Mouse (Mus musculus) kidney, adult 9 months (tissue): ENCODE measurements around the gene Tmem19.

Source experiments
- DNase-seq: peaks from one replicate; pipeline ENCODE4 v3.0.0; 2022

The Tmem19 gene

GRCm38 (mm10) chr10:115361840-115362622 is at the start of gene Tmem19:
Gene Tmem19 (minus strand): TSS chr10:115362501.
- peak; percentile 98 for DNase-seq

GRCm38 (mm10) chr10:115406393-115406792 is 44.1 kb upstream of the Tmem19 start:
- DNase-seq: peak; percentile 49

GRCm38 (mm10) chr10:115391896-115392295 is 29.6 kb upstream of the Tmem19 start:
- DNase-seq: no peak

- no peak for DNase-seq
Measured at GRCm38 (mm10) chr10:115391076-115391475, 28.8 kb upstream of the Tmem19 start.

DNA sequence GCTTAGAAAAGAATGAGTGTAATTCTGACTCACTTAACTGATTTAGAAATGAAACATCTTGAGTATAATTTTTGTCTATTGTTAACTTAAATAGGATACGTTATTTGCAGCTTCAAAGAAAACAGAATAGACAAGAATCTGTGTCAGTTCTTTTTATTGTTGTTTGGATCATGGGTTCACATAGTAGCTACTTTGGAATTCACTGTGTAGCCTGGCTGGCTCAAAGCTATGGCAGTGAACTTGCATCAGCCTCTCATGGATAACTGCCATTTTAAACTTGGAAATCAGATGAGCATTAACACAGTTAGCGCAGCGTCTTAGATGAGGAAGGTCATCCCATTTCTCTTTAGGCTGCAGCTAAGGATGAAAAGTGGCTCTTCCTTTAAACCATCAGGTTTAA is 25.6 kb upstream of the Tmem19 start:
- DNase-seq: no peak

DNA sequence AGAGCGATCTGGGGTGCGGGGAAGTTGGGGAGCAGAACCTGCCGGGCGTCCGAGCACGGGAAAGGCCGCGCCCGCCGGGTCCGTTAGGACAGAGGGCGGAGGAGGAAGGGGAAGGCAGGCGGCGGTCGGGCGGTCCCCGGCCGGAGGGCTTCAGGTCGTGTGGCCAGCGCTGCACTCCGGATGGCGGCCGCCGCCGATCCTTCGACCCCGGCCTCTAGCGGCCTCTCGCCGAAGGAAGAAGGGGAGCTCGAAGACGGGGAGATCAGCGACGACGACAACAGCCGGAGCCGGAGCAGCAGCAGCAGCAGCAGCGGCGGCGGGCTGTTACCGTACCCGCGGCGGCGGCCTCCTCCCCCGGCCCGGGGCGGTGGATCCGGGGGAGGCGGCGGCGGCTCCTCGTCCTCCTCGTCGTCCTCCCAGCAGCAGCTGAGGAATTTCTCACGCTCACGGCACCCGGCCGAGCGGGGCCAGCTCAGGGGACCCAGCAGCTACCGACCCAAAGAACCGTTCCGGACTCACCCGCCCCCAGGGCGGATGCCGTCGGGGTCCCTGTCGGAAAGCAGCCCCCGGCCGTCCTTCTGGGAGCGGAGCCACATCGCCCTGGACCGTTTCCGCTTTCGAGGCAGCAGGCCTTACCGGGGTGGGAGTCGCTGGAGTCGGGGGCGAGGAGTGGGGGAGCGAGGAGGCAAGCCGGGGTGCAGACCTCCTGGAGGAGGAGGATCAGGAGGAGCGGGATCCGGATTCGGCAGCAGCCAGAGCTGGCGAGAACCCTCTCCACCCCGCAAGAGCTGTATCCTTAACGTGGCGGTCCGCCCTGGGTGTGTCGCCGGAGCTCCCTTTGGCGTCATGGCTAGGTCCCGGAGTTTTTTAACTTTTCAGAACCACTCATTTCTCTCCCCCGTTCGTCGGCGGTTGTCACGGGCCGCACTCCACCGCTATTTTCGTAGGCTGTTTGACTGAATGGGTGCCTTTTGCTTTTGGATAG is 23.0 kb upstream of the Tmem19 start:
- peak; percentile 45 for DNase-seq

- DNase-seq: peak; percentile 99
Measured at GRCm38 (mm10) chr10:115384221-115385017, 22.1 kb upstream of the Tmem19 start, which contains the start of the genes Thap2 and Zfc3h1. Gene Thap2 (minus strand): TSS chr10:115384443. Gene Zfc3h1 (plus strand): TSS chr10:115384959.

- peak; percentile 24 for DNase-seq
Measured at GRCm38 (mm10) chr10:115383644-115384220, 21.4 kb upstream of the Tmem19 start.

DNA sequence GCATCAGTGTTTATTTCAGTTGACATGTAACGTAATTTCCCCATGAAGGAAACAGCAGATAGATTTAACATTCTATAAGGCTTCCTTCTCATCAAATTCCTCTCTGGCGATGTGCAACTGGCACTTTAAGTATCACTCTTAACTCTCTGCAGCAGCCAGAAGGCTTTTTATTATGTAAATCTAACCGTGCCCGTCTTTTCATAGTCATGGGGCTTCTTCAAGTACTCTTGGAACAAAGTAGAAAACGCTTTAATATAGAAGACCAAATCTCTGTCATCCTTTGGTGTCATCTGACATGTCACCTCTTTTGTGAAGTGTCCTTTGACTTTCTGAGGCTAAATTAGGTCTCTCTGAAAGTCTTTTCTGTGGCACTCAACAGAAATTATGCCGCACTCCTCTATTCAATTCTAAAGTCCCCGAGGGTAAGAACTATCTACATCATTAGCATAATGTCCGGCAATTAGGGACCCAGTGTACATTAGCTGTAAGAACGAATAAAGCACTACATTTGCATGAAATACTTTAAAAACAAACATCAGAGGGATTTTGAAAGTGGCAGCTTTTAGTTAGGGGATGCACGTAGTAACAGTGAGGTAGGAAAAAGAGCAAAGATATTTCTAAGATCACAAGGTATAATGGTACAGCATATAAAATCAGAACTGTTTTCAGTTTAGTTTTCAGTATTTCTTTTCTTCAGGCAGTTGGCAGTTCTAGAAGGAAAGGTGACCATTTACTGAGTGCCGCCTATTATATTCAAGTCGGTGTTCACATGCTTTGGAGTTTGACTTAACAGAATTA is 20.7 kb upstream of the Tmem19 start:
- no peak for DNase-seq

DNA sequence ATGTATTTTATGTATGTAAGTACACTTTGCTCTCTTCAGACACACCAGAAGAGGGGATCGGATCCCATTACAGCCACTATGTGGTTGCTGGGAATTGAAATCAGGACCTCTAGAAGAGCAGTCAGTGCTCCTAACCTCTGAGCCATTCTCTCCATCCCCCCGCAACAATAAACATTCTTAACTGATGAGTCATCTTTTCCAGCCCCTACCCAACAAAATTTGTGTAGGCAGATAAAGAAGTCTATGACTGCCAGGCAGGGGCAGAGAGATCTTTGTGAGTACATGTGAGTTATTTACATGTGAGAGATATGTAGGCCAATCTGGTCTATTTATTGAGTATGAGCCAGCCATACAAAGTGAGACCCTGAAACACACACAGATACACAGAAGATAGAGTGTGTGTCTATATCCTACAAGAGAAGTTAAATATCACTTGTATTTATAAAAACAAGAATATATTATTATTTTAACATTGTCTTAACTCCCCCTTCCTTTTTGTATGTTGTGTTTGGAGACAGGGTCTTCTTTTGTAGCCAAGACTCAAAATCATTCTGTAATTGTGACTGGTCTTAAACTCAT is 19.3 kb upstream of the Tmem19 start:
- DNase-seq: no peak

- no peak for DNase-seq
Measured at GRCm38 (mm10) chr10:115363151-115363550, 850 bp upstream of the Tmem19 start.

DNA sequence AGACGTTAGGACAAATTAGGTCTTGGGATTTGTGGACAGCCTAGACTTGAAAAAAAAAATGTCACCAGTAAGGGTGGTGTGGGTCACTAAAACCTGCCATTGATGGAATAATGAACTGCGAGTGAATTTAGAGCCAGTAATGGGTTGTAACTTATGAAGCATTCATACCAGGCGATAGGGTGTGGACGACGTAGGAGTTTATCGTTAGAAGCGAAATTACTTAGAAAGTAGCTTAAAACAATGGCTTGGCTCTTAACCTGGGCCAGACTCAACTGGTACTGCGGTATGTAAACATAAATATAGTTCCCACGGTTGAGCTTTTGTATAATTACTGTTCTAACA is 293 bp upstream of the Tmem19 start:
- no peak for DNase-seq

DNA sequence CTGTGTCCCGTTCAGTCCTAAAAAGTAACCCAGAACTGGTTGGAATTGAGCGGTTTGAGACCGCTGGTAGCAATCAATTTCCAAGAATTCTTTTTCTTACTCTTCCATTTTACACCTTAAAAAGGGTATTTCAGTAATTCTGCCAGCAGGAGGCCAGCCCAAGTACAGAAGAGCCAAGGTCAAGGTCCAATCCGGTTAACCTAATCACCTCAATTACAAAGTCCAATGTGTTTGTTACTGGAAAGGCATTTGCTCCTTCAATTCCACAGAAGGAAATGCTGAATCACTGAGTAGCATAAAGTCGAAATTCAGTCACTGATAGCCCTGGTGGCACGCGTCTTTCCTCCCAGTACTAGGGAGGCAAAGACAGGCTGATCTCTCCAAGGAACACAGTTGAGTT is 3.2 kb downstream of the Tmem19 start:
- DNase-seq: peak; percentile 92

- DNase-seq: peak; percentile 66
Measured at GRCm38 (mm10) chr10:115358216-115358919, 3.9 kb downstream of the Tmem19 start.

DNA sequence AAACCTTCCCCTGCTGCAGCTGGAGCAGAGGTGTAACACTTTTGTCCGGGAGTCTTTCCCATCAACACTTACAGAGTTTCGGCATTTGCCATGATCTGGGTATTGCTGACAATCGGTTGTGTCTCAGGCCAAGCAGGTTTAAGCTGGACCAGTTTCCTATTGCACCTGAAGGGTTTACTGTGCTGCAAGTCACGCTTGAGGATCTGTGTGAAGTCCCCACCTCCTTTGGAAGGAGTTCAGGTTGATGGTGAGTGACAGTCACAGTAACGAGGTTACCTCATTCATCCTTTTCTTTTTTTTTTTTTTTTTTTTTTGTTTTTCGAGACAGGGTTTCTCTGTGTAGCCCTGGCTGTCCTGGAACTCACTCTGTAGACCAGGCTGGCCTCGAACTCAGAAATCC is 6.2 kb downstream of the Tmem19 start:
- peak; percentile 19 for DNase-seq

DNA sequence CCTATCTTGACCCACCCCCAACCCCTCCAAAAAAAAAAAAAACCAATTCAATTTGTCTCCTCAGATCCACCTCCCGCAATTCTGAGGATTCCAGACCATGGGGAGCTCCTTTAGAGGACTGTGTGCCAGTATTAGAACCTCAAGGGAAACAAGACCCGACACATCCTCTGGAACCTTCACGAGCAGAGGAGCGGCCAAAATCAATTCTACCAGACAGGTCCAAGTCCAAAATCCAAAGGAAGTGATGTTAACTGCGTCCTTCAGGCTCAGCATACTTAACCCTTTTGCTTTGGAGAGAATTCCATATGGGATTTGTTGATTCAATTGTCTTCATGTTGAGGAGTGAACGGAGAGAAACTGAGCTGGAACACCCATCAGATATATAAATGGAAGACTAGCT is 7.3 kb downstream of the Tmem19 start:
- peak; percentile 42 for DNase-seq

- no peak for DNase-seq
Measured at GRCm38 (mm10) chr10:115354553-115354952, 7.7 kb downstream of the Tmem19 start.

- DNase-seq: no peak
Measured at GRCm38 (mm10) chr10:115350810-115351397, 11.4 kb downstream of the Tmem19 start.

- DNase-seq: peak; percentile 74
Measured at GRCm38 (mm10) chr10:115349509-115349908, 12.8 kb downstream of the Tmem19 start.

- peak; percentile 65 for DNase-seq
Measured at GRCm38 (mm10) chr10:115349029-115349428, 13.3 kb downstream of the Tmem19 start.
